Mouse (Mus musculus): ENCODE data around the gene Rab3a. TPM values are rescaled to one million over a fixed set of nuclear protein-coding genes. Genes with fewer than 3 reads are reported as not detected.
A peak's percentile ranks its signal among the peaks of the same experiment; 100 is the strongest.

Rab3a gene
- 13.6 and 16.2 TPM in 2 replicates for polyA plus RNA-seq (2016; fragmentation: Nextera tagmentation; extraction: Ambion mirVana)

DNA sequence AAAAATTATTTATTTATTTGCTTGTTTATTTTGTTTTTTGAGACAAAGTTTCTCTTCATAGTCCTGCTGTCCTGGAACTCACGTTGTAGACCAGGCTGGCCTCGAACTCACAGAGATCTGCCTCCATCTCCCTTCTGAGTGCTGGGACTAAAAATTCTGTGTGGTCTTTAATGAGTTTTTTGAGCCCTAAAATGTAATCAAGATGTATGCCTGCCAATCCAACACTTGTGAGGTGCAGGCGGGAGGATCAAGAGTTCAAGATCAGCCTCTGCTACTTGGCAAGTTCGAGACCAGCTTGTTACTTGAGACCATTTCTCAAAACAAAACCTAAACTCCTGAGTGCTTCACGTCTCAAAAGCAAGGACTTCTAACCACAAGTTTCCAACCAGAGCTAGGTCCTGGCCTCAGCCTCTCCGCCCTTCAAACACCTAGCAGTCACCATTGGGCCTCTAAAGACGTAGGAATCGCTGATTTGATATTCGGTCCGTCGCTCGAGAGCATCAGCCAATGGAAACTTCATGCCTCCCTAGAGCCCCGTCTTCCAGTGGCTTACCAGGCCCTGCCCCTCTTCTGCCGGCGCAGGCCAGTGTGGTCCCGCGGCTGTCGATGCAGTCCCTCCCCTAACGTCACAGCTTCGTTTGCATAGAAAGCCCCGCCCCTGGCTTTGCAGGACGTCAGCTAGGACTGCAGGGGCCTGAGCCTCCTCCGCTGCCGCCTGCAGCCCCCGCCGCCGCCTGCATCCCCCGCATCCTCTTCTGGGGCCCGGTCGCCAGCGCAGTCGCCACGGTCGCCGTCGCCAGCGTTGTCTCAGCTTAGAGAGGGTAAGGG lies at the start of gene Rab3a:
Gene Rab3a, plus strand, starts transcription at position 637 of the 828 bp plus-strand sequence.
- Histone ChIP-seq H3K4me3 (peak within 1 kb of the TSS; percentile 83), H3K27me3 (replicated peaks; ENCODE audit: low read depth, poor library complexity, severe bottlenecking) (peaks cover 30% of the 10 kb centered on the region), H3K27ac (replicated peaks) (peak within 1 kb of the TSS; percentile 82), H3K36me3 (replicated peaks) (peaks cover 29% of the 10 kb centered on the region), H3K4me1 (peaks cover 47% of the 10 kb centered on the region), H3K9me3 (no peaks in the 10 kb centered on the region)
- WGBS = 9% methylated on average over 37 of the region's 37 CpGs
- peak; percentile 97 for DNase-seq (ENCODE audit: low spot score)

GRCm38 (mm10) chr8:70708281-70708680 lies 46.2 kb upstream of the Rab3a start:
- Histone ChIP-seq H3K27me3 (replicated peaks; ENCODE audit: low read depth, poor library complexity, severe bottlenecking) (no peaks in the 10 kb centered on the region), H3K36me3 (replicated peaks) (peaks cover 8% of the 10 kb centered on the region)
- 91% methylated on average over 14 of the region's 14 CpGs for whole genome bisulfite sequencing

DNA sequence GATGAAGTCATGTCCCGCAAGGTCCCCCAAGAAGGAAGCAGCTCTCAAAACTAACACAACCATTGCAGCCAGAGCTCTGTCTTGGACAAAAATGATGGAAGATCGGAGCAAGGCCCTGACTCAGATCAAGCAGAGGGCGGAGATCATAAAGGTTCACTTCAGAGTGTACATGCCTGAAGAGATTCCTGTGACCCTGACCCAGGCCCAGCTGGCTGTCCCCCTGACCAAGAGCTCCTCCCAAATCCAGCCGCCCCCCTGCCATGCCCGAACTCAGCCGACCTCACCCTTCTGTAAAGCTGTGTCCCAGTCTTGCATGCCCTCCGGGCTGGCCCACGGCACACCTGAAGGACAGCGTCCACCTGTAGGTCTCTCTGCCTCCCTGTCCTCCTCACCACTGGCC lies 44.7 kb upstream of the Rab3a start:
- no peak overlapping the region for H3K27ac ChIP-seq (replicated peaks)
- peaks cover 6% of the 10 kb centered on the region for H3K4me1 ChIP-seq
- no peaks in the 10 kb centered on the region for H3K9me3 ChIP-seq

More at GRCm38 (mm10) chr8:70708281-70708680, 46.2 kb upstream of the Rab3a start:
- Histone ChIP-seq H3K4me3 (no peak overlapping the region), H3K9me3 (no peaks in the 10 kb centered on the region), H3K27ac (replicated peaks) (no peak overlapping the region), H3K4me1 (no peaks in the 10 kb centered on the region)
- DNase-seq (ENCODE audit: low spot score) = no peak

GRCm38 (mm10) chr8:70710296-70710695 lies 44.2 kb upstream of the Rab3a start:
- DNase-seq (ENCODE audit: low spot score) = no peak
- H3K27ac ChIP-seq (replicated peaks) = 0 out of 2 replicates have a peak overlapping the region, but pooled peaks have one; percentile 4

More for the DNA sequence above, 44.7 kb upstream of the Rab3a start:
- Histone ChIP-seq H3K36me3 (replicated peaks) (no peaks in the 10 kb centered on the region), H3K27me3 (replicated peaks; ENCODE audit: low read depth, poor library complexity, severe bottlenecking) (no peaks in the 10 kb centered on the region), H3K4me3 (no peak overlapping the region)
- WGBS = 93% methylated on average over 9 of the region's 9 CpGs
- no peak for DNase-seq (ENCODE audit: low spot score)

DNA sequence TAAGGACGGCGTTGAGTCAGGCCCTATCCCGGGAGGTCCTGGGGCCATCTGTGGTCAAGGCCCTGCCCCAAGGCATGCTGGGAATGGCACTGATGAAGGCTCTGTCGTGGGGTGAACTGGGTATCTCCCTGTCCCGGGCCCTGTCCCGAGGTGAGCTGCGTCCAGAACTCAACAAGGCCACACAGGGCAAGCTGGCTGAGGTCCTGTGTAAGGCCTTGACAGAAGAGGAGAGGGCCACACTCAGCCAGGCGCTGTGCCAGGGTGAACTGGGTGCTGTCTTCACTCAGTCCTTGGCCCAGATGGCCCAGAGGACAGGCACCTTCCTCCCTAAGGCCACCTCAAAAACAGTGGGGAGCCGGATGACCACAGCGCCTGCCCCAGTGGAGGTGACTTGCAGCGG lies 43.4 kb upstream of the Rab3a start:
- 86% methylated on average over 11 of the region's 11 CpGs for WGBS
- H3K27me3 ChIP-seq (replicated peaks; ENCODE audit: low read depth, poor library complexity, severe bottlenecking) = no peaks in the 10 kb centered on the region
- H3K36me3 ChIP-seq (replicated peaks) = no peaks in the 10 kb centered on the region
- H3K27ac ChIP-seq (replicated peaks) = no peak overlapping the region
- H3K4me1 ChIP-seq = peaks cover 6% of the 10 kb centered on the region
- no peak for DNase-seq (ENCODE audit: low spot score)
- H3K9me3 ChIP-seq = no peaks in the 10 kb centered on the region
- H3K4me3 ChIP-seq = no peak overlapping the region

More at GRCm38 (mm10) chr8:70710296-70710695, 44.2 kb upstream of the Rab3a start:
- no peak overlapping the region for H3K4me3 ChIP-seq
- no peaks in the 10 kb centered on the region for H3K9me3 ChIP-seq
- peaks cover 6% of the 10 kb centered on the region for H3K4me1 ChIP-seq
- no peaks in the 10 kb centered on the region for H3K27me3 ChIP-seq (replicated peaks; ENCODE audit: low read depth, poor library complexity, severe bottlenecking)
- no peaks in the 10 kb centered on the region for H3K36me3 ChIP-seq (replicated peaks)
- WGBS = 94% methylated on average over 1 of the region's 1 CpGs

- H3K4me1 ChIP-seq = peaks cover 10% of the 10 kb centered on the region
- WGBS = 80% methylated on average over 7 of the region's 7 CpGs
- no peaks in the 10 kb centered on the region for H3K9me3 ChIP-seq
- no peaks in the 10 kb centered on the region for H3K36me3 ChIP-seq (replicated peaks)
- H3K27me3 ChIP-seq (replicated peaks; ENCODE audit: low read depth, poor library complexity, severe bottlenecking) = 0 out of 2 replicates have a peak, but pooled peaks cover 7% of the 10 kb centered on the region
- H3K4me3 ChIP-seq = no peak overlapping the region
- no peak overlapping the region for H3K27ac ChIP-seq (replicated peaks)
- no peak for DNase-seq (ENCODE audit: low spot score)
Observed at GRCm38 (mm10) chr8:70713991-70714390, 40.5 kb upstream of the Rab3a start.

DNA sequence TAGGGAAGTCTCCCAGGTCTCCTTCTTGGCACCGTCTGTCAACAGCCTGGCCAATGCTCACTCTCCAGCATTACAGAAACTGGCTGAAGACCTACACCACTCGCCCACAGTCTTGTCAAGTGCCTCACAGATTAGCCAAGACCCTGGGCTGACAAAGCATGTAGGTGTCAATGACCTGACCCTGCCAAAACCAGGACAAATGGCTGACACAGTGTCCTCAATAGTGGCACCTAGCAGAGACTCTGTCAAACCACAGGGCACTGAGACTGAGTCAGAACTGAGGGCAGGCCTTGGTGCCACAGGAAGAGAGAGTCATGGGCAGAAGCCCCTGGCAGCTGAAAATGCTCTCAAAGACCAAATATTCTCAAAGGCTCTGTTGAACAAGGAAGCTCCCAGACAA lies 39.4 kb upstream of the Rab3a start:
- peaks cover 10% of the 10 kb centered on the region for H3K4me1 ChIP-seq
- H3K36me3 ChIP-seq (replicated peaks) = no peaks in the 10 kb centered on the region
- H3K4me3 ChIP-seq = no peak overlapping the region
- peaks cover 16% of the 10 kb centered on the region for H3K27me3 ChIP-seq (replicated peaks; ENCODE audit: low read depth, poor library complexity, severe bottlenecking)
- 68% methylated on average over 2 of the region's 2 CpGs for WGBS
- no peak overlapping the region for H3K27ac ChIP-seq (replicated peaks)
- no peak for DNase-seq (ENCODE audit: low spot score)
- H3K9me3 ChIP-seq = no peaks in the 10 kb centered on the region

DNA sequence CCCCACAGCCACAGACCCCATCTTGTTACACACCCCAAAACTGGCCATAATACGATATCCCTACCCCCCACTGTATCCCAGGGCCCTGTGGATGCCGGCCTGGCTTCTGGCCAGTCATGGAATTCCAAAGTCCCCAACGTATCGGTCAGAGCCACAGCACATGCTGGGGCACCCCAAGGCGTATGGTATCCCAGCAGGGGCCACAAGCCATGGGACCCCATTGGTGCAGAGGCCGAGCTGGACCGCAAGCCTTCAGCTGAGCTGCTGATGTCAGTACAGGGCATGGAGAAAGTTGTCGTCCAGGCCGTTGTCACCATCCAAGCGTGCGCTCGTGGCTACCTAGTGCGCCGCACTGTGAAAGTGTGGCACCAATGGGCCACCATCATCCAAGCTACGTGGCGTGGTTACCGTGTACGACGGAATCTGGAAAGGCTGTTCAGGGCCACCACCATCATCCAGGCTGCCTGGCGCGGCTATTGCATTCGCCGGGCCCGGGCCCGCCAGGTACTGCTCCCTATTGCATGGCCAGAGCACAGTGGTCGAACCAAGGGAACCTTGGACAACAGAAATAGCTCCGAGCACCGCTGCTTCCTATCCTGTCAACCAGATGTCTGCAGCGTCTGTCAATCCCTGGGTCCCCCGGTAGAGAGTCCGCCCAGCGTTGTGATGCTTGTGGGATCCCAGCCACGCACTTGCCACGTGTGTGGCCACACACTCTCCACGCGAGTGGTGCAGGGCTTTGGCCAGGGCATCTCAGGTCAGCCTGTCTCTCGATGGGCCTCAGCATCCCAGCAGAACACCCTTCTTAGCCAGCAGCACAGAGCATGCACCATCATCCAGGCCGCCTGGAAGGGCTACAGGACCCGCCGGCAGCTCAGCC lies 37.7 kb upstream of the Rab3a start:
- no peaks in the 10 kb centered on the region for H3K36me3 ChIP-seq (replicated peaks)
- H3K4me3 ChIP-seq = no peak overlapping the region
- peaks cover 20% of the 10 kb centered on the region for H3K27me3 ChIP-seq (replicated peaks; ENCODE audit: low read depth, poor library complexity, severe bottlenecking)
- no peak for DNase-seq (ENCODE audit: low spot score)
- H3K4me1 ChIP-seq = peaks cover 10% of the 10 kb centered on the region
- WGBS = 86% methylated on average over 40 of the region's 40 CpGs
- no peaks in the 10 kb centered on the region for H3K9me3 ChIP-seq
- no peak overlapping the region for H3K27ac ChIP-seq (replicated peaks)

GRCm38 (mm10) chr8:70718297-70718696 lies 36.2 kb upstream of the Rab3a start, which contains the start of gene Gm3336:
Gm3336 (plus strand) TSS chr8:70718543.
- no peaks in the 10 kb centered on the region for H3K36me3 ChIP-seq (replicated peaks)
- H3K9me3 ChIP-seq = no peaks in the 10 kb centered on the region
- DNase-seq (ENCODE audit: low spot score) = peak; percentile 74
- peaks cover 20% of the 10 kb centered on the region for H3K27me3 ChIP-seq (replicated peaks; ENCODE audit: low read depth, poor library complexity, severe bottlenecking)
- no peak within 1 kb of the TSS for H3K27ac ChIP-seq (replicated peaks)
- WGBS = 4% methylated on average over 19 of the region's 19 CpGs
- peaks cover 11% of the 10 kb centered on the region for H3K4me1 ChIP-seq
- H3K4me3 ChIP-seq = peak within 1 kb of the TSS; percentile 26; the same call in 1 of the 2 replicates

- Histone ChIP-seq H3K4me3 (no peak overlapping the region), H3K27me3 (replicated peaks; ENCODE audit: low read depth, poor library complexity, severe bottlenecking) (peaks cover 20% of the 10 kb centered on the region), H3K36me3 (replicated peaks) (no peaks in the 10 kb centered on the region), H3K4me1 (peaks cover 8% of the 10 kb centered on the region), H3K9me3 (no peaks in the 10 kb centered on the region), H3K27ac (replicated peaks) (no peak overlapping the region)
- no peak for DNase-seq (ENCODE audit: low spot score)
- 68% methylated on average over 9 of the region's 9 CpGs for WGBS
Observed at GRCm38 (mm10) chr8:70719796-70720270, 34.6 kb upstream of the Rab3a start.

DNA sequence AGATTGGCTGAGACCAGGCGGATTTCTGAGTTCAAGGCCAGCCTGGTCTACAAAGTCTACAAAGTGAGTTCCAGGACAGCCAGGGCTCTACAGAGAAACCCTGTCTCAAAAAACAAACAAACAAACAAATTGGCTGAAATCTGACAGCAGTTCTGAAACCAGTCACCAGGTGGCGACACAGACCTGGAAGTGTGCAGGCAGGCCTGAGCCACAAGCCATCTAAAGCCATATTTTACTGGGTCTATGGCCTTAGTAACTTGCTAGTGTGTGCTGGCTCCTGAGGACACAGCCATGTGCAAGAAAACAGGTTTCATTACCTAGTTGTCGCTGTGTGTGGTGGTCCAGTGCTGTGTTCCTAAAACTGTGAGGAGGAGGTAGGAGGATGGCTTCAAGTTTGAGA lies 33.7 kb upstream of the Rab3a start:
- no peak overlapping the region for H3K4me3 ChIP-seq
- H3K36me3 ChIP-seq (replicated peaks) = no peaks in the 10 kb centered on the region
- peaks cover 21% of the 10 kb centered on the region for H3K27me3 ChIP-seq (replicated peaks; ENCODE audit: low read depth, poor library complexity, severe bottlenecking)
- no peak overlapping the region for H3K27ac ChIP-seq (replicated peaks)
- WGBS = 5% methylated on average over 3 of the region's 3 CpGs
- DNase-seq (ENCODE audit: low spot score) = peak; percentile 78
- H3K4me1 ChIP-seq = peaks cover 8% of the 10 kb centered on the region
- H3K9me3 ChIP-seq = no peaks in the 10 kb centered on the region

- H3K4me1 ChIP-seq = peaks cover 8% of the 10 kb centered on the region
- DNase-seq (ENCODE audit: low spot score) = no peak
- WGBS = 84% methylated on average over 8 of the region's 8 CpGs
- peaks cover 30% of the 10 kb centered on the region for H3K27me3 ChIP-seq (replicated peaks; ENCODE audit: low read depth, poor library complexity, severe bottlenecking)
- no peaks in the 10 kb centered on the region for H3K9me3 ChIP-seq
- no peaks in the 10 kb centered on the region for H3K36me3 ChIP-seq (replicated peaks)
- H3K4me3 ChIP-seq = no peak overlapping the region
- H3K27ac ChIP-seq (replicated peaks) = no peak overlapping the region
Observed at GRCm38 (mm10) chr8:70721601-70722000, 32.9 kb upstream of the Rab3a start.
